Mouse (Mus musculus) embryonic facial prominence, embryonic 14.5 days (tissue): ENCODE measurements around the gene Mllt6. TPM values are rescaled to one million over a fixed set of nuclear protein-coding genes. Genes with fewer than 3 reads are reported as not detected.
"Not testable (repeated sequence)": the region's sequence is repeated elsewhere in the genome, so short reads cannot be mapped to it uniquely, and the experiment has no call there.

Experiments used
- ATAC-seq: fragments of 200-750 bp; cut with Nextera tagmentation; 2 replicates; pipeline ENCODE4 v1.8.0; 2017; ENCODE audit warnings: low read depth, moderate number of reproducible peaks, moderate TSS enrichment
- DNase-seq: peaks from one replicate; pipeline ENCODE4 v3.0.0-alpha.2; 2015; ENCODE audit warnings: low spot score
- H3K27ac ChIP-seq: fragments of 300-500 bp; sonication (generic); replicated peaks from 2 replicates; pipeline ENCODE4 v1.5.1; 2014; ENCODE audit warnings: low read depth, mild to moderate bottlenecking, low read length, moderate library complexity
- H3K27me3 ChIP-seq: fragments of 300-500 bp; sonication (generic); replicated peaks from 2 replicates; pipeline ENCODE4 v1.6.1; 2014; ENCODE audit warnings: low read length; ENCODE audit not compliant: control insufficient read depth, insufficient read depth
- H3K36me3 ChIP-seq: fragments of 300-500 bp; sonication (generic); 2 replicates; pipeline ENCODE4 v1.6.1; 2014; ENCODE audit warnings: low read length, mixed read lengths; ENCODE audit not compliant: control insufficient read depth, insufficient read depth
- H3K4me1 ChIP-seq: fragments of 300-500 bp; sonication (generic); 2 replicates; pipeline ENCODE4 v1.6.1; 2014; ENCODE audit warnings: antibody characterized with exemption, low read length; ENCODE audit not compliant: control insufficient read depth, insufficient read depth
- H3K4me2 ChIP-seq: fragments of 300-500 bp; sonication (generic); 2 replicates; pipeline ENCODE4 v1.6.1; 2014; ENCODE audit warnings: low read depth, mild to moderate bottlenecking, low read length, moderate library complexity, mixed read lengths
- H3K4me3 ChIP-seq: fragments of 300-500 bp; sonication (generic); 2 replicates; pipeline ENCODE4 v1.5.1; 2014; ENCODE audit warnings: low read depth, mild to moderate bottlenecking, low read length
- H3K9ac ChIP-seq: fragments of 300-500 bp; sonication (generic); 2 replicates; pipeline ENCODE4 v1.6.1; 2014; ENCODE audit warnings: low read depth, mild to moderate bottlenecking, low read length, moderate library complexity, mixed read lengths
- H3K9me3 ChIP-seq: fragments of 300-500 bp; sonication (generic); 2 replicates; pipeline ENCODE4 v1.6.1; 2016; ENCODE audit warnings: low read length; ENCODE audit not compliant: control insufficient read depth
- WGBS: fragments of 180-500 bp; shearing (Covaris S2); extraction: QIAGEN DNeasy Blood & Tissue Kit; methylation state at CpG from one replicate; pipeline ENCODE4 v1.1.7; 2014; 5-methylcytosine and 5-hydroxymethylcytosine counted together
- microRNA-seq: library from miRNA; unstranded; fragments of <30 nt; microRNA quantifications from one replicate; pipeline ENCODE4, GENCODE M21; 2016; ENCODE audit warnings: borderline number of aligned reads
- polyA plus RNA-seq: library from polyadenylated mRNA; unstranded; fragments of >200 nt; fragmentation: Nextera tagmentation; extraction: Ambion mirVana; gene quantifications from 2 replicates; pipeline ENCODE4 v1.2.1, GENCODE M21; 2014

Gene Mllt6
- polyA plus RNA-seq, 1 experiment from 2014 or later, result 3.5 TPM

- WGBS, result 76% methylated on average over 5 of the region's 5 CpGs
- not testable (repeated sequence) for DNase-seq, H3K9ac ChIP-seq, H3K4me2 ChIP-seq, H3K4me1 ChIP-seq, H3K4me3 ChIP-seq, H3K27ac ChIP-seq, ATAC-seq, H3K9me3 ChIP-seq, H3K27me3 ChIP-seq
- peaks cover 28% of the 10 kb centered on the region for H3K36me3 ChIP-seq
Measured at GRCm38 (mm10) chr11:97734810-97735209, 71.6 kb downstream of the Mllt6 start.

Small RNA genes lying within 50 kb of the gene (microRNA-seq; reads per million reads assigned to microRNA genes)
- not detected for gene Gm24158
- gene Mir6927, result not detected

Other genes with a start within 250 kb of the Mllt6 start
- 8.9 and 9.5 TPM in 2 replicates for gene Arhgap23, start 247.9 kb upstream of the Mllt6 start, polyA plus RNA-seq
- gene 4933428G20Rik, start 163.1 kb upstream of the Mllt6 start, polyA plus RNA-seq, result 0.13 TPM in 1 of 2 replicates, not detected in the other
- gene Srcin1, start 87.2 kb upstream of the Mllt6 start, polyA plus RNA-seq, result 0.76 and 1.6 TPM in 2 replicates
- gene Epop, start 33.7 kb upstream of the Mllt6 start, polyA plus RNA-seq, result 2.4 and 3.4 TPM in 2 replicates
- 24.5 and 29.3 TPM in 2 replicates for gene Cisd3, start 22.4 kb downstream of the Mllt6 start, polyA plus RNA-seq
- 12.7 and 13.2 TPM in 2 replicates for gene Pcgf2, start 37.1 kb downstream of the Mllt6 start, polyA plus RNA-seq
- 474 and 478 TPM in 2 replicates for gene Psmb3, start 40.0 kb downstream of the Mllt6 start, polyA plus RNA-seq
- 2.2 and 2.6 TPM in 2 replicates for gene Pip4k2b, start 81.3 kb downstream of the Mllt6 start, polyA plus RNA-seq
- 10.3 and 11.8 TPM in 2 replicates for gene Cwc25, start 103.1 kb downstream of the Mllt6 start, polyA plus RNA-seq
- gene 1700001P01Rik, start 112.5 kb downstream of the Mllt6 start, polyA plus RNA-seq, result not detected in 2 replicates
- gene Rpl23, start 119.0 kb downstream of the Mllt6 start, polyA plus RNA-seq, result 712 and 810 TPM in 2 replicates
- gene Lasp1, start 135.6 kb downstream of the Mllt6 start, polyA plus RNA-seq, result 88.6 and 96.3 TPM in 2 replicates
- gene B230217C12Rik, start 177.4 kb downstream of the Mllt6 start, polyA plus RNA-seq, result 7.0 and 7.5 TPM in 2 replicates
- gene Fbxo47, start 220.7 kb downstream of the Mllt6 start, polyA plus RNA-seq, result 0.43 and 0.97 TPM in 2 replicates